Mouse (Mus musculus) embryonic facial prominence, embryonic 11.5 days (tissue): ENCODE results near the gene Slc26a1. TPM values are rescaled to one million over a fixed set of nuclear protein-coding genes. Genes with fewer than 3 reads are reported as not detected.
"Not testable (repeated sequence)": the region's sequence is repeated elsewhere in the genome, so short reads cannot be mapped to it uniquely, and the experiment has no call there.

Experiments
- ATAC-seq: fragments of 200-750 bp; cut with Nextera tagmentation; replicated peaks from 2 replicates; pipeline ENCODE4 v1.8.0; 2017; ENCODE audit warnings: low read depth; ENCODE audit not compliant: insufficient number of reproducible peaks, low FRiP score, low TSS enrichment
- DNase-seq: peaks from one replicate; pipeline ENCODE4 v3.0.0-alpha.2; 2015; ENCODE audit warnings: low spot score
- H3K27ac ChIP-seq: fragments of 300-500 bp; sonication (generic); replicated peaks from 2 replicates; pipeline ENCODE4 v1.5.1; 2014; ENCODE audit warnings: mild to moderate bottlenecking, low read depth, low read length, control low read depth
- H3K27me3 ChIP-seq: fragments of 300-500 bp; sonication (generic); 2 replicates; pipeline ENCODE4 v1.6.1; 2014; ENCODE audit warnings: mild to moderate bottlenecking, low read length, moderate library complexity, mixed read lengths; ENCODE audit not compliant: control insufficient read depth, insufficient read depth
- H3K36me3 ChIP-seq: fragments of 300-500 bp; sonication (generic); replicated peaks from 2 replicates; pipeline ENCODE4 v1.6.1; 2014; ENCODE audit warnings: low read depth, mild to moderate bottlenecking, low read length, moderate library complexity, mixed read lengths; ENCODE audit not compliant: control insufficient read depth, insufficient read depth
- H3K4me1 ChIP-seq: fragments of 300-500 bp; sonication (generic); 2 replicates; pipeline ENCODE4 v1.6.1; 2014; ENCODE audit warnings: low read length, mixed read lengths; ENCODE audit not compliant: control insufficient read depth, insufficient read depth
- H3K4me2 ChIP-seq: fragments of 300-500 bp; sonication (generic); 2 replicates; pipeline ENCODE4 v1.6.1; 2014; ENCODE audit warnings: low read depth, mild to moderate bottlenecking, control low read depth, low read length, moderate library complexity
- H3K4me3 ChIP-seq: fragments of 300-500 bp; sonication (generic); 2 replicates; pipeline ENCODE4 v1.5.1; 2014; ENCODE audit warnings: low read depth, low read length, control low read depth
- H3K9ac ChIP-seq: fragments of 300-500 bp; sonication (generic); replicated peaks from 2 replicates; pipeline ENCODE4 v1.6.1; 2014; ENCODE audit warnings: mild to moderate bottlenecking, control low read depth, low read length
- H3K9me3 ChIP-seq: fragments of 300-500 bp; sonication (generic); replicated peaks from 2 replicates; pipeline ENCODE4 v1.6.1; 2016; ENCODE audit warnings: mild to moderate bottlenecking, low read length, inconsistent platforms, mixed read lengths; ENCODE audit not compliant: control insufficient read depth
- WGBS: fragments of 180-500 bp; shearing (Covaris S2); extraction: QIAGEN DNeasy Blood & Tissue Kit; methylation state at CpG from one replicate; pipeline ENCODE4 v1.1.7; 2014; 5-methylcytosine and 5-hydroxymethylcytosine counted together
- polyA plus RNA-seq: library from polyadenylated mRNA; unstranded; fragments of >200 nt; fragmentation: Nextera tagmentation; extraction: Ambion mirVana; gene quantifications from 2 replicates; pipeline ENCODE4 v1.2.1, GENCODE M21; 2014

Gene Slc26a1
- polyA plus RNA-seq, 1 experiment from 2014 or later: 0.38 TPM

- no peak overlapping the region for H3K9ac ChIP-seq
- H3K27me3 ChIP-seq: no peaks in the 10 kb centered on the region
- no peak overlapping the region for H3K27ac ChIP-seq
- 74% methylated on average over 2 of the region's 2 CpGs for WGBS
- no peaks in the 10 kb centered on the region for H3K9me3 ChIP-seq
- no peak overlapping the region for H3K4me3 ChIP-seq
- no peak overlapping the region for H3K4me2 ChIP-seq
- DNase-seq: no peak
- H3K4me1 ChIP-seq: no peaks in the 10 kb centered on the region
- no peaks in the 10 kb centered on the region; the same call in 1 of the 2 replicates for H3K36me3 ChIP-seq
- no peak for ATAC-seq
Measured at GRCm38 (mm10) chr5:108643674-108644073, 31.7 kb downstream of the Slc26a1 start.

- H3K9me3 ChIP-seq: no peaks in the 10 kb centered on the region
Measured at GRCm38 (mm10) chr5:108636172-108636571, 39.2 kb downstream of the Slc26a1 start.

GRCm38 (mm10) chr5:108634088-108634487, 41.3 kb downstream of the Slc26a1 start:
- not testable (repeated sequence) for DNase-seq, H3K36me3 ChIP-seq

More at GRCm38 (mm10) chr5:108636172-108636571, 39.2 kb downstream of the Slc26a1 start:
- WGBS: 75% methylated on average over 4 of the region's 4 CpGs
- Histone ChIP-seq H3K9ac (no peak overlapping the region), H3K4me2 (no peak overlapping the region), H3K4me1 (no peaks in the 10 kb centered on the region), H3K27me3 (no peaks in the 10 kb centered on the region), H3K27ac (no peak overlapping the region), H3K36me3 (no peaks in the 10 kb centered on the region), H3K4me3 (no peak overlapping the region)
- DNase-seq (no peak), ATAC-seq (no peak)

GRCm38 (mm10) chr5:108633676-108634075, 41.7 kb downstream of the Slc26a1 start:
- Histone ChIP-seq H3K36me3 (no peaks in the 10 kb centered on the region), H3K27ac (no peak overlapping the region), H3K27me3 (no peaks in the 10 kb centered on the region), H3K9me3 (no peaks in the 10 kb centered on the region), H3K4me2 (no peak overlapping the region), H3K4me1 (no peaks in the 10 kb centered on the region), H3K9ac (no peak overlapping the region), H3K4me3 (no peak overlapping the region)
- DNase-seq (no peak), ATAC-seq (no peak)
- 83% methylated on average over 4 of the region's 4 CpGs for WGBS

More at GRCm38 (mm10) chr5:108634088-108634487, 41.3 kb downstream of the Slc26a1 start:
- 88% methylated on average over 2 of the region's 3 CpGs for WGBS
- not testable (repeated sequence) for H3K9ac ChIP-seq, H3K4me2 ChIP-seq, H3K4me3 ChIP-seq, H3K27ac ChIP-seq, H3K4me1 ChIP-seq, ATAC-seq, H3K27me3 ChIP-seq, H3K9me3 ChIP-seq

GRCm38 (mm10) chr5:108629634-108630483, 45.5 kb downstream of the Slc26a1 start, which contains the start of the genes Gak and Tmem175:
Gene Gak (minus strand): TSS chr5:108629755.
Gene Tmem175 (plus strand): TSS chr5:108629770.
- Histone ChIP-seq H3K4me3 (peak within 1 kb of the TSS; percentile 86), H3K4me1 (no peaks in the 10 kb centered on the region), H3K9ac (peak within 1 kb of the TSS; percentile 96), H3K36me3 (no peaks in the 10 kb centered on the region), H3K4me2 (peak within 1 kb of the TSS; percentile 85), H3K27ac (peak within 1 kb of the TSS; percentile 78), H3K27me3 (no peaks in the 10 kb centered on the region), H3K9me3 (no peaks in the 10 kb centered on the region)
- peak; percentile 96 for DNase-seq
- under 1% methylated on average over 58 of the region's 58 CpGs for WGBS
- peak; percentile 97 for ATAC-seq

- DNase-seq (peak; percentile 3), ATAC-seq (peak; percentile 89)
- H3K4me3 ChIP-seq: peak overlapping the region; percentile 86
- H3K4me1 ChIP-seq: no peaks in the 10 kb centered on the region
- no peaks in the 10 kb centered on the region for H3K27me3 ChIP-seq
- H3K9me3 ChIP-seq: no peaks in the 10 kb centered on the region
- H3K36me3 ChIP-seq: no peaks in the 10 kb centered on the region
- peak overlapping the region; percentile 96 for H3K9ac ChIP-seq
- 2% methylated on average over 32 of the region's 32 CpGs for WGBS
- peak overlapping the region; percentile 85 for H3K4me2 ChIP-seq
- peak overlapping the region; percentile 78 for H3K27ac ChIP-seq
Measured at GRCm38 (mm10) chr5:108628891-108629633, 46.3 kb downstream of the Slc26a1 start.

- Histone ChIP-seq H3K4me2 (no peak overlapping the region), H3K9me3 (no peaks in the 10 kb centered on the region), H3K27ac (no peak overlapping the region), H3K27me3 (no peaks in the 10 kb centered on the region), H3K4me1 (no peaks in the 10 kb centered on the region), H3K36me3 (peaks cover 7% of the 10 kb centered on the region), H3K4me3 (no peak overlapping the region), H3K9ac (no peak overlapping the region)
- WGBS: 82% methylated on average over 4 of the region's 4 CpGs
- ATAC-seq (no peak), DNase-seq (no peak)
Measured at GRCm38 (mm10) chr5:108626050-108626660, 49.2 kb downstream of the Slc26a1 start.
